Mouse (Mus musculus) left cerebral cortex, postnatal 25 days (tissue): ENCODE data around the gene Ppm1h. TPM values are rescaled to one million over a fixed set of nuclear protein-coding genes. Genes with fewer than 3 reads are reported as not detected.

Experiments used
- DNase-seq, 2 experiments: peaks; one replicate each; pipeline ENCODE4 v3.0.0; 2022; ENCODE audit warnings: low spot score in 2 of 2, mixed read lengths in 1 of 2
- intact Hi-C: fragments of 180-260 bp; cut with DNase I; formaldehyde crosslinking; loops from one replicate; pipeline ENCODE4 v1.15.1; 2025
- total RNA-seq, 2 experiments: library from RNA; stranded (reverse); gene quantifications; 2 replicates each; pipeline ENCODE4 v1.2.3; 2021

Gene Ppm1h
- total RNA-seq, 2 experiments from 2014 or later, result 93.9 to 111 TPM

DNA sequence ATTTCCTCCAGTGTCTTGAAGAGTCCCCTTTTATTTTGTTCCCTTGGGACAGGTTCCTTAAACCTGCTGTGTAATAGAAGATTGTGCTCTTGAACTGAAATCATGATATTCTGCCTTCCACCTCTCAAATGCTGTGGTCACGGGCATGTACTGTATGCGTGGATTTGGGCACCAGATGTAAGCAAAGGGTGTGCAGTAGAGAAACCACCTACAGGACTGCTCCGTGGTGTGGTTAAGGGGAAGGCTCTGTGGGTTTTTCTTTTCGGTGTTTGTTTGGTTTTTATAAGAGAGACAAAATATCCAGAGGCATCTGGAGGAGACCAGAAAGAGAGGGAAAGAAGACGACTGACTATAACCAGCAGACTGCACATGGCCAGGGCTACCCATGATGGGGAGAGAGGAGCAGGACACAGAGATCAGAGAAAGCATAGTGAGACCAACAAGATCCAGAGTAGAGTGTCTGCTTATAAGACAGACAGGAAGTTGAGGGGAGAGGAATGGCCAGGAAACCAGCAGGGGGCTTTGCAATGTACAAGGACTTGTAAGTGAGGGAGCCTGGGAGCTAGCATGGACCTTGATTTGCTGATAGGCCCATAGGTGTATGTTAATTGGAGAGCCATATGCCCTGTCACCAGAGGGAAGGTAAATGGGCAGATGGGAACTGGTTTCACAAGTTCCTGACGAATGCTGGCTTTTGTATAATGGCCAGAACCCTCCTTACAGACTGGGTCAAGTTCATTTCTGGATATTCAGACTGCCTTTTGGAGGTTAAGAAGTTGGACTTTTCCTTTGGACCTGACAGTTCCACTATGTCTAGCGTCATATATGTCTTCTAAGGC, 82.1 kb downstream of the Ppm1h start:
- intact Hi-C loops, result no loop called here
- no peak for DNase-seq

DNA sequence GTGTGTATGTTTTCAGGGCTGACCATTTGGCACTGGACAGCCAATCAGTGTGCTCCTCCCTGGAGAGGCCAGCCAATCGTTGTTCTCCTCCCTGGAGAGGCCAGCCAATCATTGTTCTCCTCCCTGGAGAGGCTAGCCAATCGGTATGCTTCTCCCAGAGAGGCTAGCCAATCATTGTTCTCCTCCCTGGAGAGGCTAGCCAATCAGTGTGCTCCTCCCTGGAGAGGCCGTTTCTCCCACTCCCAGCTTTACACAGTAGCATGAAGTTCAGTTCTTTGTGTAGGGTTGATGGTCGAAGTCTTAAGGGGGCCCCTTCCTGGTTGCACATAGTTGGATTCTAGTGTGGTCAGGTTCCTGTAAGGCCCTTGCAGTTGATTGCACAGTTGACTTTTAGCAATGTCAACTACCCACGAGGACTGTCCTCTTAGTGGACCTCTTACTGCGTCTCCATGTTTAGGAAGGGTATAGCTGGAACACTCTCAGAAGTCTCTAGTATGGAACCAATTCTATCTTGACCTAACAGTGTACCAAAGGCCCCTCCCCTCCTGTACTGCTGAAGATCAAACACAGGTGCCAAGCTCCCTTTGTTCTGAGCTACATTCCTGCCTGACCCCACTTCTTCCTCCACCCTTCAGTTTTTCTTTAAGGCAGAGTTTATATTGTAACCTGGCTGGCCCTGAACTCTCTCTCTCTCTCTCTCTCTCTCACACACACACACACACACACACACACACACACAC, 84.4 kb downstream of the Ppm1h start:
- DNase-seq, result no peak
- intact Hi-C loops, result no loop called here

DNA sequence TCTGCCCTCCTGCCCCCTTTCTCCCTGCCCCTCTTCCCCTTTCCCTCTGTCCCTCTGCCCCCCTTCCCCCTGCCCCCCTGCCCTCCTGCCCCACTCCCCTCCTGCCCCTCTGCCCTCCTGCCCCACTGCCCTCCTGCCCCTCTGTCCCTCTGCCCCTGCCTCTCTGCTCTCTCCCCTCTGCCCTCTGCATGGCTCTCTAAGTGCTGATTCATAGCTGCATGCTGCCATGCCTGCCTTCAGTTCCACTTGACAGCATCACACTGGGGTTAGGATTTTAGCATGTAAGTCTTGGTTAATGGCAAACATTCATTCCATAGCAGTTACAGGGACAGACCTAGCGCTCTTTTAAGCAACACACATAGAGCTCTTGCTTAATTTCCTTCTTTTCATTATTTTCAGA, 85.0 kb downstream of the Ppm1h start:
- intact Hi-C loops, result no loop called here

DNA sequence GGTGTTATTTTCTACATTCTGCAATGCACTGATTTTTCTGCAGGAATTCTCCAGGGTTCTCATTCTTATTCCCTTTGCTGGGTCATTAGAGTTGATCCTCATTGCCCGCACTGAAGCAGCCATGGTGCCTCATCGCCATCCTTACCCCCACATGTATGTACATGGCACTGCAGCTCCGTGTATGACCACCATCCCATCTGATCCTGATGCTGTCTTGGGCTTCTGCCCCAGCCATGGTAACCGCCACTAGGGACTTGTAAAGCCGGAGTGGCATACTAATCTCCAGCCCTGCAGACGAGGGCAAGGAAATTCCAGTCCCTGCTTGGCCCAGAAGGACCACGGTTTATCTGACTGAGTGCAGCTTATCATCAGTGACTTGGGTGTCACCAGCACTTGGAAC, 86.1 kb downstream of the Ppm1h start:
- no peak for DNase-seq
- intact Hi-C loops, result no loop called here

More for the DNA sequence above, 85.0 kb downstream of the Ppm1h start:
- DNase-seq, result no peak

DNA sequence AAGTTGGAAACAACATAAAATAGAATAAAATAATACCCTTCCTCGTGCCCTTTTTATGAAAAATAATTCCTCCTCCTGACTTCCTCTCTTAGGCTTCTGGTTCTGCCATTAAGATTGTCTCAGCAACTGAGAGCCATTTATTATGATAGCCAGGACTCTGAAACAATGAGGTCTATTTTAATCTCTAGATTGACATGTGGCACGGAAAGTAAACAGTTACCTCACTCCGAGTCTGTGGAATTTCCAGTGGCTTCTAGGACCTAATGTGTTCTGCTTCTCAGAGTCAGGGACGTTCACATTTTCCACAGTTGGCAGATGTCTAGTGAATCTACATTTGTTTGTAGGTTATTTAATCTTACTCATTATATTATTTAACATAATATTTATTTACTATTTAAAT, 87.0 kb downstream of the Ppm1h start:
- DNase-seq, result no peak
- intact Hi-C loops, result no loop called here

DNA sequence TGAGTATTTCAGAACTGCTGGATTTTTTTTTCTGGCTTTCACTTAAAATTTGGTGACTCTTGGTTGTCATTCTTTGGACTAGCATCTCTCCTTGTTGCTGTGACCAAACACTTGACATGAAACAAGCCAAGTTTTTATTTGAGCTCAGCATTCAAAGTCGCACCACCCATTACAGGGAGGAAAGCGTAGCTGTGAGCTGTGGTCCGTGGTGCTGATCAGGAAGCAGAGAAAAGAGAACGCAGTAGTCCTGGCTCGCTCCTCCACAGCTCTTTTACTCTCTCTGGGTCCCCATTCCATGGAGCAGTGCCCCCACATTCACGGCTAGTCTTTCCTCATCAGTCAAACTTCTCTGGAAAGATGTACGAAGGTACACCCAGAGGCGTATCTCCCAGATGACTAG, 87.4 kb downstream of the Ppm1h start:
- intact Hi-C loops, result no loop called here
- no peak for DNase-seq

DNA sequence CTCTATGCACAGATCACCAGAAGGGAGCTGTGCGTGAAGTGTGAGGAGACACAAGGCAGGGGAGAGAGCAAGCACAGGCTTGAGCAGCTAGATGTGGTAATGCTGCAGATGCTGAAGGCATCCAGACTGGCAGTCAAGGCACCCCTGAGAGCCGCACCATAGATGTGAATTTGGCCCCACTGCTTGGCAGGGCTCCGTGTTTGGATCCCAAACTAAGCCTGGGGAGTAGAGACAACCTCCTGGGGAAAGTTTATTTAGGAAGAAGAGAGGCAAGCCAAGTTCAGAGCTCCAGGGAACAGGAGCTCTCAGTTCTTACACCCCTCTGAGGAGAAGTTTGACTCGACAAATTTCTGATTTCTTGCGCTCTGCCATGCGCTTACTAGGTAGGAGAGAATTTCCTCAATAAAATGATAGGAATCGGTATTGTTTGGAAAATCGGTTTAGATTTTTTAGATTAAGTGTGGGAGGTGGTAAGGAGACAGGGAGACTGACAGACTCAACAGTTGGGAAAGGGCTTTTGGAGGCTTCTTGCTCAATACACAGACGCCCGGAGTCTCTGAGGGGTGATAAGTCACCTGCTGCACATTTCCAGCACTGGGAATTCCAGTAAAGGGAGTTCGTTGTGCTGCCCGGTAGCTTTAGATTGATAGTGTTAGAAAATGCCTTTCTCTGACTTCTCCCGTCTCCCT, 89.8 kb downstream of the Ppm1h start:
- intact Hi-C loops, result no loop called here
- no peak for DNase-seq

DNA sequence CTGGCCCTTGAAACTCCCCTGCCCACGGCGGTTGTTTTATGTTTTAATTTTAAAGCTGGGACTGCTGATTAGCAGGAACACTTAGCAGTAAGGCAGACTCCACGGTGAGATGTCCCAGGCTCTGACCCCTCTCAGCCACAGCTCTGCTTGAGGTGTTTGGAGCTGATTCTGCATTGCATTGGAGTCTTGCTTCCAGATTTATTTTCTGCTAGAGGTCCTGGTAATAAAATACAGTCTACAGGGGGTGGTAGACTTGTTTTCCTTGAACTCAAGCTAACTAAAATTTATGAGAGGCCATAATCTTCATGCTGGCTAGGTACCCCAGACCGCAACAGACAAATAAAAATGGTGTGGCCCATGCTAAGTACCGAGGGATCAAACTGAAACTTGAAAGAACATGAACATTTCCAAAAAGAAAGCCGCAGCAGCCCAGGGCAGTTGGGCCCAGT, 90.4 kb downstream of the Ppm1h start:
- intact Hi-C loops, result no loop called here
- no peak for DNase-seq

DNA sequence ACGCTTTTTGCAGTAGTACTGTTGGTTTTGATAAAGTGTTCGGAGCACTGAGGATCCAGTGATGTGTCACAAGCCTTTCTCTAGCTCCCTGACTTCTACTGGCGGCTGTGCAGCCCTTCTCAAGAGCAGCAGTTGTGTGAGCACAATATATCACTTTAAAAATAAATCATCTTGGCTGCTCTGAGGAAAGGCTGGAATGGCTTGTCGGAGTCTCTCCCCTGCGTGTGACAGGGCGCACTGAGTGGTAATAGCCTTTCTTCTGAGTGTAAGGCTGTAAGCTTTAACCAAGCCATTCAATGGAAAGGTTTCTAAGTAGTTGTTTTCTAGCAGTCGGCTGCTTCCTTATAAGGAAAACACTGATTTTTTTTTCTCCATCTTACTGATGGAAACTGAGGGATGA, 91.8 kb downstream of the Ppm1h start:
- DNase-seq, result no peak
- intact Hi-C loops, result loop anchor here (5.0 kb wide), 1 partner anchor 93 kb away; the partner anchor contains the start of gene Ppm1h

DNA sequence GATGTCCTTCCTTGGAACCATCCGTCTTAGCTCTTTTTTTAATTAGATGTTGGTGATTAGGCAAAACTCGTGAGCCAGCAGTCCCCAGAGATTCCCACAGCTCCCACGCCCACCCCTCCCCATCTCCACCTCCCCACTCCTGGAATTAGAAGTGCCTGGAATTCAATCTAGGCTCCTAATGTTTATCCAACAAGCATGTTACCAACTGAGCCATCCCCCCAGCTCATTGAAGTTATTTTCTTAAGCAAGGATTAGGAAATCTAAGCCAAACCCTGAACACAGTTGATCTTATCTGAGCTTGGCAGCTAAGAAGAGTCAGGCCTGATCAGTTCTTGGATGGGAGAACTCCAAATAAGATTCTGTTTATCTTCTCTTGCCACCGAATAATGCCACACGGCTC, 92.4 kb downstream of the Ppm1h start:
- intact Hi-C loops, result loop anchor here (5.0 kb wide), 1 partner anchor 94 kb away; the partner anchor contains the start of gene Ppm1h

DNA sequence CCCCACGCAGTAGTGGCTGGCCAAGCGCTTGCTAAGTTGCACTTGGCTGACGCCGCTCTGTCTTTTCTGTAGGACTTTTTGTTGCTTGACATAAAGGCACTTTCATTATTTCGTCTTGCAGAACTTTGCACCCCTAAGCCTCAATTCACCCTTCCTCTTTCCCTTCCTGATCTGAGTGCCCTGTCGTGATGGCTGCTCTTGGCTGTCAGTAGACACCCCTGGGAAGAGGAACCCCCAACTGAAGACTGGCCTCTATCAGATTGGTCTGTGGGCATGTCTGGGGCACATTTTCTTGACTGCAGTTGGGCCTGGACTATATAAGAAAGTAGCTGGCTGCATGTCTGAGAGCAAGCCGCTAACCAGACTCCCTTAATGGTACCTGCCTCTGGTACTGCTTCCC, 95.6 kb downstream of the Ppm1h start:
- no peak for DNase-seq
- intact Hi-C loops, result loop anchor here (5.0 kb wide), 1 partner anchor 97 kb away; the partner anchor contains the start of gene Ppm1h

More for the DNA sequence above, 92.4 kb downstream of the Ppm1h start:
- DNase-seq, result no peak

DNA sequence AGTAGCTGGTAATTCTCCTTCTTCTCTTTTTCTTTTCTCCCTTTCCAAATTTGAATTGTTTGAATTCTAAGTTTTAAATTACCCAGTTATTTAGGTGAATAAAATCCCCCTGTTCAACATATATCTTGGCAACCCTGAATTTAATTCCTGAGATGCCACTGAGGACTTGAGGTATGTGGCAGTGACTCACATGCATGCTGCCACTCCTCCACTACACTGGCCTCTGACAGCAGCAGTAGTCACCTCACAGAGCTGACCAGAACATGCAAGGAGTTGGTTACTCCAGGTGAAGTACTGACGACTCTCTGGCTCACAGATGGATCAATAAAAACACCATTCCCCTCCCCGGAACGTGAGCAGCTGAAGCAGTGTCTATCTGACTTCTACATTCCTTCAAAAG, 98.9 kb downstream of the Ppm1h start:
- DNase-seq, result no peak
- intact Hi-C loops, result no loop called here

DNA sequence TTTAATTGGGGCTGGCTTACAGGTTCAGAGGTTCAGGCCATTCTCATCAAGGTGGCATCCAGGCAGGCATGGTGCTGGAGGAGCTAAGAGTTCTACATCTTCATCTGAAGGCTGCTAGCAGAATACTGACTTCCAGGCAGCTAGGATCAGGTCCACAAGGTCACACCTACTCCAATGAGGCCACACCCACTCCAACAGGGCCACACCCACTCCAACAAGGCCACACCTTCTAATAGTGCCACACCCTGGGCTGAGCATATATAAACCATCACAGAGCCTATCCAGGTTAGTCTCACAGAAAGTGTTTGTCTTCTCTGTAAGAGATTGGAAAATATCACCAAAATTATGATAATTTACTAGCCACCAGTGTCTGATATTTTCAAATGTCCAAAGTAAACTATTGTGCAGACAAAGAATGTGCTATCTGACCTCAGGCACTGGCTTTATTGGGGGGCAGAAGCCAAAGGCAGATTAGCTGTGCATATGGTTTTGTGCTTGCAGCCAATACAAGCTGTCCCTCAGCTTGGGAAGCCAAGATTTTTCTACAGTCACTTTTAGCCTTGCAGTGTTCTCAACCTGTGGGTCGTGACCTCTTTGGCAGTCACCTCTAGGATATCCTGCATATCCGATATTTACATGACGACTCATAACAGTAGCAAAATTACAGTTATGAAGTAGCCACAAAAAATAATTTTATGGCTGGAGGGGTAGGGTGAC, 99.5 kb downstream of the Ppm1h start:
- DNase-seq, result no peak
- intact Hi-C loops, result no loop called here

DNA sequence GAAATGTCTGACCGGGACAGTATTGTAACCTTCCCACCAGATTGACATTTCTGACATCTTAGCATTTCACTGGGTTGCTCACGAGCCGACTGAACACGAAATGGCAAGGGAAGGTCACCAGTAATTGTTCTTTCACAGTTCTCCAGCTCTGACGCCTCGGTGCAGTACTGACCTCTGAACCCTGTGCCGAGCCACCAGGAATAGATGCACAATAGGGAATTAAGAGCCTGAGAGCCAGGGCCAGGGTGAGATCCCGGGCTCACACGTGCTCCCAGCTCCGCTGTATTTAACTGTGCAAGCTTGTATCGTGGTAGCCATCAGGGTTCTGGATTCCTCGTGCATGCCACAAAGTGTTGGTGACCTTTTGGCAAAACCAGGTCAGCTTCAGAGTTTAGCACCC, 100.8 kb downstream of the Ppm1h start:
- intact Hi-C loops, result no loop called here

DNA sequence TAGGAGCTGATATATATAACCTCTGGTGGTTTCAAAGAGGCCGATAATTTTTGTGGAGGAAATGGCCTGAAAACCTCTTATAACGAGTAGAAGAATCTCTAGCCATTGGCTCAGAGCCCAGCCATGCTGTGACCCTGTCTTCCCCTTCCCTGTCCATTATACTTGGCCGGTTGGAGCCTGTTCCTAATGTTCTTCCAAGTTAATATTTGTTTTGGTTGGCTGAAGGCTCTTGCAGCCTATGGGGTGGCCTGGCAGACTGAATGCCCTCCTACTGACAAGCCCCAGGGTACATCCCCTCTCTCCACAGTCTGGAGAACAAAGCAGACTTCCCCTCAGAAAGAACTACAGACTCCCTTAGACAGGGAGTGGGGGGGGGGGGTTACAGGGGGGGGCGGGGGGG, 104.2 kb downstream of the Ppm1h start:
- intact Hi-C loops, result no loop called here
- DNase-seq, result no peak

More for the DNA sequence above, 100.8 kb downstream of the Ppm1h start:
- DNase-seq, result no peak

DNA sequence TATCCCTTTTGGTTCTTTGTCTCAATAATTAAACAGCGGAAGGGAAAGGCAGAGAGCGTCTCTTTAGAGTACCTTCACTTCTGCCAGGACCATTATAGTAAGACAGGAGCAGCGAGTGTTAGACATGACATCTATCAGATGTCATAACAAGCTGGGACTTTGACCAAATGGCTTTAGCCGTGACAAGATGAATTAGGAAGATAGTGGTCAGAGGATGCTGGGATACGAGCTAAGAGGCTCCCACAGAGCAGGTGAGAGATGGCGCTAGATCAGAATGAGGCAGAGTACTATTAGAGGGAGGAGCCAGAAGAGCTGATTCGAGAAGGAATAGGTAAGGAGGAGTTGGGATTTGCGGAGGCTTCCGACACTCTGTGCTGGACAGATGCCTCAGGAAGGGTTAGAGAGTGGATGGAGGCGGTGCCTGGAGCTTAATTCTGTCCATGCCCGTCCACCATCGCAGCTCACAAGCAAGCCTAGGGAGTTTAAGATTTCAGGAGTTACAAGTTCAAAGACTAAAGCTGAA, 111.1 kb downstream of the Ppm1h start:
- intact Hi-C loops, result loop anchor here (10.0 kb wide), 1 partner anchor 685 kb away; no protein-coding TSS in a partner anchor
- no peak for DNase-seq

DNA sequence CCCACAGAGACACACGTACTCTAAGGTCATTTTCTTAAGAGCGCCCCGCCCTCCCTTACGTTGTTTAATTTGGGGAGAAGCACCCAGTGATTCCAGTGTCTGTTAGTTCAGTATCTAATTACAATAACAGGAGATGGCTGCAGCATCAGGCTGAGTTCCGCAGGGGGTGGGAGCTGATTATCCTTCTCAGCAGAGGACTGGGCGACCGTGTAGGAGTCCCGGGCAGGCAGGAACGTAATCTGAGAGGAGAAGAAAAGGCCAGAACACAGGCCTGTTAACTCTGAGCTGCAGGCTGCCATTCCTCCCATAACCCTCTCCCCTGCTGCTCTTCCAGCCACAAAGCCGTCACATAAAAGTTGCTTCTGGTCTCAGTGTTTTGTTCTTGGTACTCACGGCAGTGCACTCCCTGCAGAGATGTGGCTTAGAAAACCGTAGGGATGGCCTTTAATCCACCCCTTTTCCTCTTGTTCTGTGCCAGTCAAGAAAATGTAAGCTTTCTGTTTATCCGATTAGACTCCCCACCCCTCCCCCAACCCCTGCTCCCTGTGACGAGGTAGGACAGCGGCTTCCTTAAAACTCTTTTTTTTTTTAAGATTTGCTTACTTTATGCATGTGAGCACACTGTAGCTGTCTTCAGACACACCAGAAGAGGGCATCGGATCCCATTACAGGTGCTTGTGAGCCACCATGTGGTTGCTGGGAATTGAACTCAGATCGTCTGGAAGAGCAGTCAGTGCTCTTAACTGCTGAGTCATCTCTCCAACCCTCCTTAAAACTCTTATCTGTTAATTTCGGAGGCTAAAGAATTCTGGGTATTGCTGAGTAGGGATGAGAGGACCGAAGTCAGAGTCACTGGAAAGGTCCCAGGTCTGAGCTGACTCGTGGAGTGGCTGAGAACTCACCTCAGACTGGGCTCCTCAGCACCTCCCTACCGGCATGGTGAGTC, 113.7 kb downstream of the Ppm1h start:
- no peak for DNase-seq
- intact Hi-C loops, result loop anchor here (2.0 to 10.0 kb wide), 2 partner anchors 113 to 687 kb away; partner anchors contain the start of gene Ppm1h

DNA sequence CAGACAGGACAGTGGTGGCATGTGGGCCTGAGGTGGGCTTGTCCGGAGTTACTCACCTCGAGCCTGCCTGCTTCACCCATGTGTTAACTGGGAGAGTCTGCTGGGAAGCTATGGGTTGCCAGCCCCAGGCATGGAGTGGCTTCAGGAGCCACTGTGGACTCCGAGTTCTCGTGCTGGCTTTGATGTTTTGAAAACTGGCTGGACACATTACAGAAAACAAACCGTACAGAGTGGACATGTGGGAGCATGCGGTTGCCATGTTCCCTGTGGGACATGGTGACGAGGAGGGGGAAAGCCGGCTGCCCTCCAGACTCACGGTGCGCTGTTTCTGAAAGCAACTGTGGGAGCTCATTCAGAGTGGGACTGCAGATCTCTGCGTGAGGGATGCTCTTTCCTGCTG, 114.6 kb downstream of the Ppm1h start:
- DNase-seq, result no peak
- intact Hi-C loops, result loop anchor here (2.0 to 10.0 kb wide), 2 partner anchors 114 to 688 kb away; partner anchors contain the start of gene Ppm1h
